Mouse (Mus musculus): ENCODE data around the gene Dusp28.

- TF ChIP-seq CTCF (conservative IDR thresholded peaks at IDR 0.05; ENCODE audit: low read length) (no peak), POU5F1 (IDR thresholded peaks at IDR 0.05; ENCODE audit: borderline replicate concordance, low read length) (no peak), NANOG (IDR thresholded peaks at IDR 0.05; ENCODE audit: borderline replicate concordance, low read length) (no peak)
These were observed 27.5 kb downstream of the Dusp28 start, which contains the start of gene Capn10 for GRCm38 (mm10) chr1:92934182-92934827.
